Comparison of ENCODE assay signal across 14 mouse cellular contexts in the genomic region with DNA sequence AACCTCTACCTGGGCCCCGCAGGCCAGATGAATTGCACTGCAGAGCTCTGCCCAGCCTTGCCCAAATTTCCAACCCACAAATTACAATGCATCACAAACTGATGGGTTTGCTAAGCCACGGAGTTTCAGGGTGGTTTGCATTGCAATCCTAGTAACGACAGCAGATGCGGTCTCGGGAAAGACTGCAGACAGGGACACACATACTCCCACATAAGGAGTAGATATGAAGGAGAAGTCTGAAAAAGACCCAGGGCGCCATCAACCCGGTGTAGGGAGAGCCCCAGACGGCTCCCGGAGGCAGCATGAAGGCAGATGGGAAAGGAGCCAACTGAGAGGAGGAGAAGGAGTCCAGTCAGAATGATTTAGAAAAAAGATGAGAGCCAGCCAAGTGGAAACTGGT. TPM values are rescaled to one million over a fixed set of nuclear protein-coding genes. Genes with fewer than 3 reads are reported as not detected.
A peak's percentile ranks its signal among the peaks of the same experiment; 100 is the strongest.
DNase-seq lines count a peak whose midpoint lies in the region; ATAC-seq and TF ChIP-seq lines count a peak whose summit lies in the region.
"Had no signal": no experiment of that assay in that cellular context is flagged by ENCODE, and none has a peak within 500 bp of the region (broad histone marks: within the 10 kb centered on the region; RNA-seq: fewer than 3 reads in every experiment).

No protein-coding gene starts in this region.

- H3K4me1 ChIP-seq in embryonic facial prominence, embryonic 13.5 days: peaks cover 55% of the 10 kb centered on the region
- peaks cover 52% of the 10 kb centered on the region for H3K4me1 ChIP-seq in embryonic facial prominence, embryonic 10.5 days
- H3K4me1 ChIP-seq in stomach, embryonic 16.5 days (ENCODE audit: control insufficient read depth, insufficient read depth, low read length): peaks cover 18% of the 10 kb centered on the region
- H3K4me1 ChIP-seq in stomach, postnatal 0 days (replicated peaks; ENCODE audit: control insufficient read depth, insufficient read depth): 0 out of 2 replicates have a peak, but pooled peaks cover 2% of the 10 kb centered on the region

- H3K9me3 ChIP-seq in embryonic facial prominence, embryonic 13.5 days: no peaks in the 10 kb centered on the region
- H3K9me3 ChIP-seq in embryonic facial prominence, embryonic 10.5 days: no peaks in the 10 kb centered on the region
- H3K9me3 ChIP-seq in stomach, embryonic 16.5 days (replicated peaks; ENCODE audit: control insufficient read depth, low read length): no peaks in the 10 kb centered on the region
- H3K9me3 ChIP-seq in stomach, postnatal 0 days (ENCODE audit: control insufficient read depth, low read length): no peaks in the 10 kb centered on the region
- H3K9me3 ChIP-seq: forebrain, embryonic 12.5 days; G1E had no signal

- DNase-seq in embryonic facial prominence, embryonic 10.5 days (ENCODE audit: low spot score): no peak
- DNase-seq in layer of hippocampus, adult 18-20 months (ENCODE audit: low spot score in 2 of 2): peak; percentile 39 to 64
- no peak for DNase-seq in layer of hippocampus, postnatal 14 days (ENCODE audit: low spot score in 2 of 2)
- no peak for DNase-seq in stomach, postnatal 0 days (ENCODE audit: low spot score)
- no peak for DNase-seq in adipocyte (ENCODE audit: low spot score)
- no peak for DNase-seq in testis, postnatal 14 days (ENCODE audit: low spot score)
- DNase-seq: kidney, adult 8-10 months had no signal

- WGBS in embryonic facial prominence, embryonic 13.5 days: 41% methylated on average over 9 of the region's 9 CpGs
- 81% methylated on average over 9 of the region's 9 CpGs for WGBS in embryonic facial prominence, embryonic 10.5 days
- 53% methylated on average over 9 of the region's 9 CpGs for WGBS in stomach, embryonic 16.5 days
- 46% methylated on average over 9 of the region's 9 CpGs for WGBS in stomach, postnatal 0 days

- peak overlapping the region; percentile 58 for H3K27ac ChIP-seq in embryonic facial prominence, embryonic 13.5 days
- no peak overlapping the region for H3K27ac ChIP-seq in embryonic facial prominence, embryonic 10.5 days (replicated peaks)
- H3K27ac ChIP-seq in stomach, embryonic 16.5 days (ENCODE audit: low read length): no peak overlapping the region
- H3K27ac ChIP-seq in stomach, postnatal 0 days (replicated peaks): no peak overlapping the region
- H3K27ac ChIP-seq: forebrain, embryonic 12.5 days; liver, embryonic 14.5 days had no signal

- H3K4me3 ChIP-seq in embryonic facial prominence, embryonic 13.5 days: no peak overlapping the region
- no peak overlapping the region for H3K4me3 ChIP-seq in embryonic facial prominence, embryonic 10.5 days
- no peak overlapping the region for H3K4me3 ChIP-seq in stomach, embryonic 16.5 days (replicated peaks; ENCODE audit: low read length)
- no peak overlapping the region for H3K4me3 ChIP-seq in stomach, postnatal 0 days (ENCODE audit: low read depth, low read length)
- H3K4me3 ChIP-seq: forebrain, embryonic 12.5 days had no signal

- H3K4me2 ChIP-seq in embryonic facial prominence, embryonic 13.5 days: no peak overlapping the region
- H3K4me2 ChIP-seq in stomach, embryonic 16.5 days (ENCODE audit: low read depth, low read length): no peak overlapping the region
- H3K4me2 ChIP-seq in stomach, postnatal 0 days (replicated peaks; ENCODE audit: low read depth): no peak overlapping the region
- H3K4me2 ChIP-seq: forebrain, embryonic 12.5 days had no signal

- no peak for ATAC-seq in embryonic facial prominence, embryonic 13.5 days (ENCODE audit: insufficient number of reproducible peaks, insufficient read depth, low FRiP score, low TSS enrichment, low read depth)
- no peak for ATAC-seq in stomach, embryonic 16.5 days (ENCODE audit: insufficient read depth, low FRiP score)
- ATAC-seq in stomach, postnatal 0 days (ENCODE audit: low FRiP score, low TSS enrichment): no peak

- H3K27me3 ChIP-seq in embryonic facial prominence, embryonic 13.5 days: no peaks in the 10 kb centered on the region
- no peaks in the 10 kb centered on the region for H3K27me3 ChIP-seq in embryonic facial prominence, embryonic 10.5 days (replicated peaks; ENCODE audit: low read depth, poor library complexity, severe bottlenecking)
- no peaks in the 10 kb centered on the region for H3K27me3 ChIP-seq in stomach, embryonic 16.5 days (ENCODE audit: control insufficient read depth, insufficient read depth, low read length)
- H3K27me3 ChIP-seq in stomach, postnatal 0 days (ENCODE audit: control insufficient read depth, insufficient read depth, low read length): no peaks in the 10 kb centered on the region
- H3K27me3 ChIP-seq: forebrain, embryonic 12.5 days had no signal

- no peak for TF ChIP-seq CTCF in stomach, postnatal 0 days (IDR thresholded peaks at IDR 0.05; ENCODE audit: low read depth)

- TF ChIP-seq EP300 in stomach, postnatal 0 days (optimal IDR thresholded peaks at IDR 0.05): no peak

- no peak overlapping the region for H3K9ac ChIP-seq in embryonic facial prominence, embryonic 13.5 days
- 0 out of 2 replicates have a peak overlapping the region, but pooled peaks have one; percentile 28 for H3K9ac ChIP-seq in stomach, embryonic 16.5 days (ENCODE audit: low read length)
- H3K9ac ChIP-seq in stomach, postnatal 0 days (ENCODE audit: low read length): no peak overlapping the region
- H3K9ac ChIP-seq: forebrain, embryonic 12.5 days; liver, embryonic 14.5 days had no signal

- no peaks in the 10 kb centered on the region for H3K36me3 ChIP-seq in embryonic facial prominence, embryonic 13.5 days
- no peaks in the 10 kb centered on the region for H3K36me3 ChIP-seq in embryonic facial prominence, embryonic 10.5 days (replicated peaks)
- H3K36me3 ChIP-seq in stomach, embryonic 16.5 days (ENCODE audit: control insufficient read depth, insufficient read depth, low read length): no peaks in the 10 kb centered on the region
- H3K36me3 ChIP-seq in stomach, postnatal 0 days (ENCODE audit: control insufficient read depth, insufficient read depth, low read length): no peaks in the 10 kb centered on the region
- H3K36me3 ChIP-seq: forebrain, embryonic 12.5 days; G1E had no signal

RNA-seq across cellular contexts. Expression of a gene that starts 15.1 kb away (rescaled TPM):
- 2.1 and 3.0 TPM in 2 replicates for polyA plus RNA-seq in embryonic facial prominence, embryonic 13.5 days (2015; fragmentation: Nextera tagmentation; extraction: Ambion mirVana)
- 1.6 and 2.1 TPM in 2 replicates for polyA plus RNA-seq in embryonic facial prominence, embryonic 10.5 days (2016; fragmentation: Nextera tagmentation; extraction: Ambion mirVana)
- total RNA-seq in layer of hippocampus, adult 18-20 months (2021): 10 to 100 TPM; 46.7 to 52.6 TPM
- total RNA-seq in layer of hippocampus, postnatal 14 days (2021): 10 to 100 TPM; 43.7 to 53.3 TPM
- polyA plus RNA-seq in stomach, embryonic 16.5 days (2015; fragmentation: Nextera tagmentation; extraction: Ambion mirVana): 7.9 and 10.5 TPM in 2 replicates
- polyA plus RNA-seq in stomach, postnatal 0 days (2015; fragmentation: Nextera tagmentation; extraction: Ambion mirVana): 2.8 and 3.1 TPM in 2 replicates

RNA-seq across cellular contexts. Expression of a gene that starts 56.0 kb away (rescaled TPM):
- polyA plus RNA-seq in embryonic facial prominence, embryonic 13.5 days (2015; fragmentation: Nextera tagmentation; extraction: Ambion mirVana): 0.32 TPM in 1 of 2 replicates, not detected in the other
- 0.11 and 0.40 TPM in 2 replicates for polyA plus RNA-seq in embryonic facial prominence, embryonic 10.5 days (2016; fragmentation: Nextera tagmentation; extraction: Ambion mirVana)
- total RNA-seq in layer of hippocampus, adult 18-20 months (2021): not detected
- total RNA-seq in layer of hippocampus, postnatal 14 days (2021): not detected
- 5.4 and 7.7 TPM in 2 replicates for polyA plus RNA-seq in stomach, embryonic 16.5 days (2015; fragmentation: Nextera tagmentation; extraction: Ambion mirVana)
- polyA plus RNA-seq in stomach, postnatal 0 days (2015; fragmentation: Nextera tagmentation; extraction: Ambion mirVana): 0.39 and 0.41 TPM in 2 replicates
- total RNA-seq: G1E; gastrocnemius, postnatal 4 days had no signal
- polyA plus RNA-seq: forebrain, embryonic 12.5 days; G1E; heart, postnatal 0 days had no signal

RNA-seq across cellular contexts. Expression of a gene that starts 59.0 kb away (rescaled TPM):
- polyA plus RNA-seq in embryonic facial prominence, embryonic 13.5 days (2015; fragmentation: Nextera tagmentation; extraction: Ambion mirVana): 0.44 and 0.58 TPM in 2 replicates
- 0.05 and 0.08 TPM in 2 replicates for polyA plus RNA-seq in embryonic facial prominence, embryonic 10.5 days (2016; fragmentation: Nextera tagmentation; extraction: Ambion mirVana)
- total RNA-seq in layer of hippocampus, adult 18-20 months (2021): 1 to 10 TPM; 4.1 to 5.0 TPM
- 1 to 10 TPM; 1.5 to 2.1 TPM for total RNA-seq in layer of hippocampus, postnatal 14 days (2021)
- polyA plus RNA-seq in stomach, embryonic 16.5 days (2015; fragmentation: Nextera tagmentation; extraction: Ambion mirVana): 0.14 TPM in 1 of 2 replicates, not detected in the other
- 0.05 and 0.15 TPM in 2 replicates for polyA plus RNA-seq in stomach, postnatal 0 days (2015; fragmentation: Nextera tagmentation; extraction: Ambion mirVana)
- polyA plus RNA-seq: G1E had no signal

Comparison
In these comparisons a context has a peak if more than half of its experiments do, and no peak if none do; other contexts are left out.
1. DNase-seq: peak in layer of hippocampus, adult 18-20 months (2 of 2); none in embryonic facial prominence, embryonic 10.5 days (single experiment), layer of hippocampus, postnatal 14 days (0 of 2), stomach, postnatal 0 days (single experiment), adipocyte (single experiment) and testis, postnatal 14 days (single experiment).